Mouse (Mus musculus) CD8-positive naive resting alpha-beta T cell, adult 2 months (primary cell): ENCODE results near the gene Cnpy1.

ENCODE experiments used
- DNase-seq, 2 experiments: peaks; one replicate each; pipeline ENCODE4 v3.0.0; 2022; ENCODE audit warnings: low read depth in 2 of 2, low spot score in 2 of 2

Gene Cnpy1

GRCm38 (mm10) chr5:28239829-28240228, 5.8 kb downstream of the Cnpy1 start:
- no peak for DNase-seq

- no peak for DNase-seq
Measured at GRCm38 (mm10) chr5:28238876-28239275, 6.7 kb downstream of the Cnpy1 start.

- no peak for DNase-seq
Measured at GRCm38 (mm10) chr5:28238152-28238551, 7.5 kb downstream of the Cnpy1 start.

GRCm38 (mm10) chr5:28237715-28238114, 7.9 kb downstream of the Cnpy1 start:
- no peak for DNase-seq

- DNase-seq, result no peak
Measured at GRCm38 (mm10) chr5:28237055-28237454, 8.6 kb downstream of the Cnpy1 start.

- no peak for DNase-seq
Measured at GRCm38 (mm10) chr5:28236098-28236497, 9.5 kb downstream of the Cnpy1 start.

- DNase-seq, result no peak
Measured at GRCm38 (mm10) chr5:28232101-28232500, 13.5 kb downstream of the Cnpy1 start.

GRCm38 (mm10) chr5:28219596-28219995, 26.0 kb downstream of the Cnpy1 start:
- no peak for DNase-seq

GRCm38 (mm10) chr5:28213441-28213840, 32.2 kb downstream of the Cnpy1 start:
- no peak for DNase-seq

- DNase-seq, result no peak
Measured at GRCm38 (mm10) chr5:28211651-28212310, 33.8 kb downstream of the Cnpy1 start.

GRCm38 (mm10) chr5:28210591-28211550, 34.7 kb downstream of the Cnpy1 start:
- DNase-seq, result no peak

GRCm38 (mm10) chr5:28209549-28210431, 35.8 kb downstream of the Cnpy1 start:
- no peak for DNase-seq

- no peak for DNase-seq
Measured at GRCm38 (mm10) chr5:28208726-28209520, 36.7 kb downstream of the Cnpy1 start.

GRCm38 (mm10) chr5:28207043-28207442, 38.6 kb downstream of the Cnpy1 start:
- DNase-seq, result no peak

- no peak for DNase-seq
Measured at GRCm38 (mm10) chr5:28206448-28206847, 39.2 kb downstream of the Cnpy1 start.

- no peak for DNase-seq
Measured at GRCm38 (mm10) chr5:28204678-28205077, 40.9 kb downstream of the Cnpy1 start.

GRCm38 (mm10) chr5:28203086-28203485, 42.5 kb downstream of the Cnpy1 start:
- DNase-seq, result no peak

- no peak for DNase-seq
Measured at GRCm38 (mm10) chr5:28199089-28199873, 46.3 kb downstream of the Cnpy1 start.

- no peak for DNase-seq
Measured at GRCm38 (mm10) chr5:28195473-28195872, 50.1 kb downstream of the Cnpy1 start.

GRCm38 (mm10) chr5:28192099-28192454, 53.5 kb downstream of the Cnpy1 start:
- no peak for DNase-seq
